Mouse (Mus musculus): ENCODE results near the gene Zfp882.

DNA sequence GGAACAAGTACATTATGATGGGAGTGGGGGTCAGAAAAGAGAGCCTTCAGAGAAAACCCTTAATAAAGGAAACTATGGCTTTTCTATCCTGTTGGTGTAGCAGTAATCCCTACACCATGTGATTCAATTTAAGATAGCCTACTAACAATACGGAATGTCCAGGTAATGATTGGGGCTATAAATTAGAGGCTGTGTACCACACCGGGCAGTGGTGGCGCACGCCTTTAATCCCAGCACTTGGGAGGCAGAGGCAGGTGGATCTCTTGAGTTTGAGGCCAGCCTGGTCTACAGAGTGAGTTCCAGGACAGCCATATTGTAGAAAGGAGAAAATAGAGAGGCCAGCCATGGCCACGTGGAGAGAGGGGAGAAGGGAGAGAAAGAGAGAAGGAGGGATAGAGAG is 17.4 kb downstream of the Zfp882 start:
- TF ChIP-seq POLR2A (IDR thresholded peaks at IDR 0.05; ENCODE audit: low read depth, low read length) (no peak), CTCF (IDR thresholded peaks at IDR 0.05; ENCODE audit: extremely low read depth, insufficient read depth, insufficient read length, insufficient replicate concordance) (no peak)
